ENCODE assay signal across 11 mouse cellular contexts in genomic region chr6:103749122-103749773, GRCm38 (mm10).
DNase-seq lines count a peak whose midpoint lies in the region; ATAC-seq and TF ChIP-seq lines count a peak whose summit lies in the region.
"Had no signal": no experiment of that assay in that cellular context is flagged by ENCODE, and none has a peak within 500 bp of the region (broad histone marks: within the 10 kb centered on the region; RNA-seq: fewer than 3 reads in every experiment).

No protein-coding gene starts in this region.

- ATAC-seq in forebrain, embryonic 11.5 days (replicated peaks; ENCODE audit: low FRiP score) = peak; percentile 60; the same call in 1 of the 2 replicates
- 0 out of 2 replicates have a peak, but pooled peaks have one; percentile 52 for ATAC-seq in hindbrain, embryonic 12.5 days (ENCODE audit: low FRiP score)
- peak; percentile 84 for ATAC-seq in midbrain, embryonic 13.5 days
- no peak for ATAC-seq in megakaryocyte progenitor cell, adult 5-6 weeks (replicated peaks; ENCODE audit: poor library complexity)

- H3K27me3 ChIP-seq in forebrain, embryonic 11.5 days (ENCODE audit: control insufficient read depth, insufficient read depth, low read length) = no peaks in the 10 kb centered on the region
- no peaks in the 10 kb centered on the region for H3K27me3 ChIP-seq in forebrain, embryonic 10.5 days (ENCODE audit: poor library complexity, severe bottlenecking)
- no peaks in the 10 kb centered on the region for H3K27me3 ChIP-seq in hindbrain, embryonic 12.5 days
- no peaks in the 10 kb centered on the region for H3K27me3 ChIP-seq in midbrain, embryonic 13.5 days
- H3K27me3 ChIP-seq in heart, embryonic 10.5 days (ENCODE audit: insufficient read depth, poor library complexity, severe bottlenecking) = no peaks in the 10 kb centered on the region
- H3K27me3 ChIP-seq: liver, embryonic 15.5 days; stomach, embryonic 15.5 days had no signal

- 42% methylated on average over 16 of the region's 16 CpGs for WGBS in forebrain, embryonic 11.5 days
- 50% methylated on average over 16 of the region's 16 CpGs for WGBS in forebrain, embryonic 10.5 days
- 50% methylated on average over 16 of the region's 16 CpGs for WGBS in hindbrain, embryonic 12.5 days
- WGBS in midbrain, embryonic 13.5 days = 19% methylated on average over 16 of the region's 16 CpGs
- WGBS in heart, embryonic 10.5 days = 69% methylated on average over 16 of the region's 16 CpGs

- H3K4me2 ChIP-seq in forebrain, embryonic 11.5 days (ENCODE audit: low read depth, low read length, severe bottlenecking) = peak overlapping the region; percentile 15; the same call in 1 of the 2 replicates
- peak overlapping the region; percentile 24 for H3K4me2 ChIP-seq in hindbrain, embryonic 12.5 days (replicated peaks)
- peak overlapping the region; percentile 38 for H3K4me2 ChIP-seq in midbrain, embryonic 13.5 days (replicated peaks)
- H3K4me2 ChIP-seq: liver, embryonic 15.5 days; stomach, embryonic 15.5 days had no signal

- no peaks in the 10 kb centered on the region for H3K36me3 ChIP-seq in forebrain, embryonic 11.5 days (ENCODE audit: control insufficient read depth, insufficient read depth, low read length)
- no peaks in the 10 kb centered on the region for H3K36me3 ChIP-seq in forebrain, embryonic 10.5 days (replicated peaks)
- H3K36me3 ChIP-seq in hindbrain, embryonic 12.5 days = no peaks in the 10 kb centered on the region
- H3K36me3 ChIP-seq in midbrain, embryonic 13.5 days = no peaks in the 10 kb centered on the region
- H3K36me3 ChIP-seq in heart, embryonic 10.5 days = no peaks in the 10 kb centered on the region
- H3K36me3 ChIP-seq: liver, embryonic 15.5 days; stomach, embryonic 15.5 days had no signal

- no peak for TF ChIP-seq CTCF in brain, embryonic 14.5 days (IDR thresholded peaks at IDR 0.05; ENCODE audit: borderline replicate concordance, extremely low read depth, insufficient read depth, insufficient read length)

- no peaks in the 10 kb centered on the region for H3K4me1 ChIP-seq in forebrain, embryonic 11.5 days (replicated peaks; ENCODE audit: control insufficient read depth, insufficient read depth, low read length)
- H3K4me1 ChIP-seq in forebrain, embryonic 10.5 days = peaks cover 7% of the 10 kb centered on the region
- H3K4me1 ChIP-seq in hindbrain, embryonic 12.5 days = peaks cover 5% of the 10 kb centered on the region; the same call in 1 of the 2 replicates
- H3K4me1 ChIP-seq in midbrain, embryonic 13.5 days (replicated peaks) = peaks cover 10% of the 10 kb centered on the region
- no peaks in the 10 kb centered on the region for H3K4me1 ChIP-seq in heart, embryonic 10.5 days
- H3K4me1 ChIP-seq: liver, embryonic 15.5 days; stomach, embryonic 15.5 days had no signal

- no peak for TF ChIP-seq POLR2A in brain, embryonic 14.5 days (IDR thresholded peaks at IDR 0.05; ENCODE audit: borderline replicate concordance, extremely low read depth, insufficient read depth, insufficient read length, poor library complexity, severe bottlenecking)

- no peak for DNase-seq in forebrain, embryonic 11.5 days (ENCODE audit: low spot score)
- no peak for DNase-seq in forebrain, embryonic 10.5 days (ENCODE audit: extremely low spot score, low spot score)
- DNase-seq in brain, embryonic 14.5 days (ENCODE audit: low read depth) = peak; percentile 74
- DNase-seq in heart, embryonic 10.5 days (ENCODE audit: low spot score) = no peak
- DNase-seq in heart, adult 11 months = no peak

- H3K9me3 ChIP-seq in forebrain, embryonic 11.5 days (ENCODE audit: control insufficient read depth, low read length) = no peaks in the 10 kb centered on the region
- no peaks in the 10 kb centered on the region for H3K9me3 ChIP-seq in forebrain, embryonic 10.5 days
- no peaks in the 10 kb centered on the region for H3K9me3 ChIP-seq in hindbrain, embryonic 12.5 days (replicated peaks)
- H3K9me3 ChIP-seq in midbrain, embryonic 13.5 days = no peaks in the 10 kb centered on the region
- no peaks in the 10 kb centered on the region for H3K9me3 ChIP-seq in heart, embryonic 10.5 days
- H3K9me3 ChIP-seq: liver, embryonic 15.5 days; stomach, embryonic 15.5 days had no signal

- no peak overlapping the region for H3K27ac ChIP-seq in forebrain, embryonic 11.5 days (ENCODE audit: low read depth, low read length)
- H3K27ac ChIP-seq in forebrain, embryonic 10.5 days = no peak overlapping the region
- no peak overlapping the region for H3K27ac ChIP-seq in hindbrain, embryonic 12.5 days
- H3K27ac ChIP-seq in midbrain, embryonic 13.5 days = no peak overlapping the region
- no peak overlapping the region for H3K27ac ChIP-seq in heart, embryonic 10.5 days
- H3K27ac ChIP-seq: kidney, postnatal 0 days; liver, embryonic 15.5 days; stomach, embryonic 15.5 days had no signal

- no peak overlapping the region for H3K9ac ChIP-seq in forebrain, embryonic 11.5 days (ENCODE audit: low read length)
- H3K9ac ChIP-seq in hindbrain, embryonic 12.5 days = no peak overlapping the region
- no peak overlapping the region for H3K9ac ChIP-seq in midbrain, embryonic 13.5 days (replicated peaks)
- H3K9ac ChIP-seq: liver, embryonic 15.5 days; stomach, embryonic 15.5 days had no signal

- H3K4me3 ChIP-seq in forebrain, embryonic 11.5 days (ENCODE audit: low read depth, low read length) = no peak overlapping the region
- no peak overlapping the region for H3K4me3 ChIP-seq in forebrain, embryonic 10.5 days
- no peak overlapping the region for H3K4me3 ChIP-seq in hindbrain, embryonic 12.5 days
- peak overlapping the region; percentile 14; the same call in 1 of the 2 replicates for H3K4me3 ChIP-seq in midbrain, embryonic 13.5 days (replicated peaks)
- no peak overlapping the region for H3K4me3 ChIP-seq in heart, embryonic 10.5 days
- H3K4me3 ChIP-seq: liver, embryonic 15.5 days; stomach, embryonic 15.5 days had no signal
